Mouse (Mus musculus) left cerebral cortex, postnatal 4 days (tissue): ENCODE measurements around the gene Gpr62. TPM values are rescaled to one million over a fixed set of nuclear protein-coding genes. Genes with fewer than 3 reads are reported as not detected.

Experiments
- DNase-seq: peaks from one replicate; pipeline ENCODE4 v3.0.0-alpha.2; 2022
- intact Hi-C: fragments of 180-260 bp; cut with DNase I; formaldehyde crosslinking; loops from one replicate; pipeline ENCODE4 v1.15.1; 2025
- total RNA-seq, 2 experiments: library from RNA; stranded (reverse); gene quantifications; 2 replicates each; pipeline ENCODE4 v1.2.3; 2021

Gpr62 gene
- total RNA-seq, 2 experiments from 2014 or later = 0.94 to 1.3 TPM

DNA sequence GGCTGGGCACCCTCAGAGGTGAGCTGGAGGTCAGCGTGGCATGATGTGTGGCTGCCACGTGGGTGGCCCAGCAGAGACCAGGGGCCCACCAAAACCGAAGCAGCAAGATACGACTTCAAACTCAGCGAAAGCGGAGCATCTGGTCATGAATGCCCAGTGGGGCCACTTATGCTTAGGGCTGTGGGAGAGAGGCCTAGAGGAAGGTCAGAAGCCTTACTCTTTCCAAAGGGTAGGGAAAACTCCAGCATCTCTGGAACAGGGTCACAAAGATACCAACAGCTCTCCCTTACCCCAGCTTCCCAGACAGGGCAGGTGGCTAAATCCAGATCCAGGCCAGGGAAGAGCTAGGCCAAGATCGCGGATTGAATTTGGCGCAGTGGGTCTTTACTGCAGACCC is 8.6 kb downstream of the Gpr62 start:
- intact Hi-C loops = no loop called here
- no peak for DNase-seq

- peak; percentile 95 for DNase-seq
- intact Hi-C loops = no loop called here
These were observed 9.2 kb downstream of the Gpr62 start for GRCm38 (mm10) chr9:106456325-106457162.

- intact Hi-C loops = no loop called here
- DNase-seq = no peak
These were observed 10.7 kb downstream of the Gpr62 start for GRCm38 (mm10) chr9:106454888-106455681.

DNA sequence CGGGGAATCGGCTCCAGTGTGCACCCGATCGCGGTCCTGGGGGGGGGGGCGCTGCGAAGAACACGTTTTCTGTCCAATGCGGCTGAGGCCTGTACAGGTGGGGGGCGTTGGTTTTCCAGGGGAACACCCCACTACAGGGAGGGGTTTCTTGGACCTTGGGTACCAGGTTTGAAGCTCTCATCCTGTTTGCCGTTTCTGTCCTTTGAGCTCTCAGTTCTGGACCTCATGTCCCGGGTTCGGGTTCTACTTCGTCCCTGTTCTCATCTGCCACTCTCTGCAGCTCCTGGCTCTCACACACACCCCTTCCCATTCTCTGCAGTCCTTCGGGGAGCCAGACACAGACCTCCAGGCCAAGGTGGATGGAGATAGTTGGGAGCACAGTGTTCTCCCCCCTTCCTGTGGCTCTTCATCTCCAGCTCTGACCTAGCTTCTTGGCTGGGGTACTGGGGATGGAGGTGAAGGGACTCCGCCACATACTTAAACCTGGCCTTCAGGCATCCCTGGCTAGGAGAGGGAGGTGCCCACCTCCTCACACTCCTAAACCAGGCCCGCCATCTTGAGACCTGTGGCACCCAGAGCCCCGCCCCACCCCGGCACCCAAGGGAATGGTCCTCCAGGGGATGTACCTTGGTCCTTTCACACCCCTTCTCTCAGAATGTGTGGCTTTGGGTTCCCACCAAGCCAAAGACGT is 11.5 kb downstream of the Gpr62 start:
- DNase-seq = peak; percentile 72
- intact Hi-C loops = no loop called here

DNA sequence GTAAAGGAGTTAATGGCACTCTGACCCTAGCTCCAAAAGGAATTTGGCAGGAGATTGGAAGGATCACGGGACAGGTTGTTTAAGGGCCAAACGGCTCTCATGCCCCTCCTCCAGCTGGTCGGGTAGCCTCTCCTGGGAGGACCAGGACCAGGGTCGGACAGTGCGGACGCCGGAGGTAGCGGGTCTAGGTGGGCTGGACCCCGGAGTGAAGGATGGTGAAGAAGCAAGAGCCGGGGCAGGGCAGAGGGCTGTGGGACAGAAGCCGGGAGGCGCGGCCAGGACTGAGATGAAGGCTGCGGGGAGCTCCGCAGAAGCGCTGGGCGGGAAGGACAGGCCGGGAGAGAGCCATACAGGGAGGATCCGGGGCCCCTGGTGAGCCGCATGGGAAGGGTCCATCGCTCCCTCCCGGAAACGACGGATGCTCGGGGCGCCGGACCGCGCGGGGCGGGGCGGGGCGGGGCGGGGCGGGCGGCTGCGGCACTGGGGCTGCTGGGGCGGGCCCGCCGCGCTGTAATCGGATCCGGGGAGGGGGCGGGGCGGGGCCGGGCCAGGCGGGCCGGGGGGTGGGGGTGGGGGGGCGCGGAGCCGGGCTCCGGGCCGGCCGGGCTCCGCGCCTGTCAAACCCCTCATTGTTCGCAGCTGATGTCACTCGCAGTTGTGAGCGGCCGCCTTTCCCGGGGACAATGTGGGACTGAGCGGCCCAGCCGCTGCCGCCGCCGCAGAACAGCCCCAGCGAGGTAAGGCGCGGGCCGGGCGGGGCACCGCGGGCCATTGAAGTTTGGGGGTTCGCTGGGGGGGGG is 12.3 kb downstream of the Gpr62 start, which contains the start of gene Pcbp4:
TSS of gene Pcbp4 (plus strand) at position 21 of the 800 bp plus-strand sequence.
- peak; percentile 78 for DNase-seq
- intact Hi-C loops = no loop called here

GRCm38 (mm10) chr9:106452821-106453220 is 12.9 kb downstream of the Gpr62 start:
- intact Hi-C loops = no loop called here
- DNase-seq = peak; percentile 91

DNA sequence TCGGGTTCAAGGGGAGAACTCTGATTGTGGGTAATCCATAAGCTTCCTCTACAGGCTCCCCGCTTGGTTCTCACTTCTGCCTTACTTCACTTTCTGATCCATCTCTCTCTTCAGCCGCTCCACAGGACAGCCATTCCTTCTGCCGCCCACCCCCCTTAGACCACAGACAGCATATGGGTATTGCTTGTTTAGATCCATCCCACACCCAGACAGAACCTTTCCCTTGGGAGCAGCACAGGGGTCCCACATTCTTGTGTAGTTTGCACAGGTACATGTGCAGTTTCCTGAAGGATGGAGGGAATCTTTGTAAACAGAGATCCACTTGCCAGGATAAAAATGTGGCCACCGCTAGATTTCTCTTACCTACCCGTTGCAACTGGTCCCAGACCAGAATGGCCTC is 13.4 kb downstream of the Gpr62 start:
- DNase-seq = no peak

DNA sequence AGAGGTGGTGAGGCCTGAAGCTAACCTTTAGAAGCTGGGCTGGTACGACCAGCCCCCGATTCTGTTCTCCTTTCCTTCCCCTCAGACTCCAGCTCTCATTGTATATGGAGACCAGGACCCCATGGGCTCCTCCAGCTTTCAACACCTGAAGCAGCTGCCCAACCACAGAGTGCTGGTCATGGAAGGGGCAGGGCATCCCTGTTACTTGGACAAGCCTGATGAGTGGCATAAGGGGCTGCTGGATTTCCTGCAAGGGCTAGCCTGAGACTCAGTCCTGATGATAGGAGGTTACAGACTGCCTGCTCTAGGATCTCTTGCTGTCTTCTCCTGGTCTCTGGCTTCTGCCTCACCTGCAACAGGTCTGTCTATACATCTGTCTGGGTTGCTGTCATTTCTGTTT is 13.8 kb downstream of the Gpr62 start:
- no peak for DNase-seq
- intact Hi-C loops = no loop called here

More for the DNA sequence above, 13.4 kb downstream of the Gpr62 start:
- intact Hi-C loops = no loop called here

DNA sequence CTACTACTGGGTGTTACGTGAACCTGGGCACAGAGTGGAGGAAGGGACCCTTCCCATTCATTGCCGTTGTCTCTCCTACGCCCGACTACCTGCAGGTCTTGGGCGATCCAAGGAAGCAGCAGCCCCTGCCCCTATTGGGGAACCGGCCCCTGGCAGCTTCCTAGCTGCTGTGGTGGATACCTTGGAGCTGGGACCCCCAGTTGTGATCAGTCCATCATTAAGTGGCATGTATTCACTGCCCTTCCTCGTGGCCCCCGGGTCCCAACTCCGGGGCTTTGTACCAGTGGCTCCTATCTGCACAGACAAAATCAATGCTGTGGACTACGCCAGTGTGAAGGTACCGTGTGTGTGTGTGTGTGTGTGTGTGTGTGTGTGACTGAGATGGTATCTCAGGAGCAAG is 14.4 kb downstream of the Gpr62 start:
- DNase-seq = no peak
- intact Hi-C loops = no loop called here

- DNase-seq = peak; percentile 78
- intact Hi-C loops = no loop called here
These were observed 15.1 kb downstream of the Gpr62 start for GRCm38 (mm10) chr9:106450661-106451060.

DNA sequence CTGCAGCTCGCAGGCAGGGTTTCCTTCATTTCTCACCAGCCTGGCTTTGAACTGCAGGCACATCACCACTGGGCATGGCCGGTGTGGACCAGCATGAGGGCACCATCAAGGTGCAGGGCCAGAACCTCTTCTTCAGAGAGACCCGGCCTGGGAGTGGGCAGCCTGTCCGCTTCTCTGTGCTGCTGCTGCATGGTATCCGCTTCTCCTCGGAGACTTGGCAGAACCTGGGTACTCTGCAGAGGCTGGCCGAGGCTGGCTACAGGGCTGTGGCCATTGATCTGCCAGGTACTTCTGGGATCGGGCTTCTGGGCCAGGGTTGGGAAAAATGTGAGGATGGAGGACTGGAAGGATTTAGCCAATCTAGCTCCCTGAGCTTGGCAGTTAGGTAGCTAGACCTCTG is 15.8 kb downstream of the Gpr62 start:
- no peak for DNase-seq
- intact Hi-C loops = no loop called here

- intact Hi-C loops = no loop called here
- peak; percentile 76 for DNase-seq
These were observed 17.2 kb downstream of the Gpr62 start for GRCm38 (mm10) chr9:106448498-106449031.

GRCm38 (mm10) chr9:106447951-106448350 is 17.8 kb downstream of the Gpr62 start:
- intact Hi-C loops = no loop called here

DNA sequence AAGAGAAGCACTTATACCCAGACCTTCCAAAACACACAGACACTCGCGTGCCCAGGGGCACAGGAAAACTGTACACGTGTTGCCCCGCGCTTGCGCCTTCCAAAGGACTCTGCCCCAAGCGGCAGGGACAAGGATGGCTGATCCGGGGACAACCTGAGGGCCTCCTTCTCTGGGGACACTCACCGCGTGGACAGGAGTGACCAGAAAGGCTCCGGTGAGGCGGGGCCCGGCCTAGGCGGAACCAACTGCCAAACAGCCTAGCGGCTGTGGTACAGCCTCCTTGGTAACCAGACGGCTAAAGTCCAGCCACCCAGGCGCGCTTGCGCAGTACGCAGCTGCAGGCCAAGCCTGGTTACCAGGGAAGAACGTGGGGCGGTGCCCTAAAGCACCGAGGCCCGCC is 18.4 kb downstream of the Gpr62 start, which contains the start of the genes Abhd14b and Abhd14a:
TSS of gene Abhd14b (plus strand) at position 112 of the 400 bp plus-strand sequence.
TSS of gene Abhd14a (minus strand) at position 331 of the 400 bp plus-strand sequence.
- DNase-seq = peak; percentile 95
- intact Hi-C loops = no loop called here

More at GRCm38 (mm10) chr9:106447951-106448350, 17.8 kb downstream of the Gpr62 start:
- no peak for DNase-seq

GRCm38 (mm10) chr9:106444836-106445235 is 20.9 kb downstream of the Gpr62 start:
- DNase-seq = no peak
- intact Hi-C loops = no loop called here

DNA sequence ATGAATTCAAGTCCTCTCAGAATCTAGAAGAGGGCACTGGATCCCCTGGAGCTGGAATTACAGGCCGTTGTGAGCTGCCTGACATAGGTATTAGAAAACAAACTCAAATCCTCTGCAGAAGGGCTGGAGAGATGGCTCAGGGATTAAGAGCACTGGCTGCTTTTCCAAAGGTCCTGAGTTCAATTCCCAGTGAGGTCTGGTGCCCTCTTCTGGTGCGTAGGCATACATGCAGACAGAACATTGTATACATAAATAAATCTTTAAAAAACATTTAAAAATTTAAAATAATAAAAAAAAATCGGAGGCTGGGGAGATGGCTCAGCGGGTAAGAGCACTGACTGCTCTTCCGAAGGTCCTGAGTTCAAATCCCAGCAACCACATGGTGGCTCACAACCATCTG is 23.1 kb downstream of the Gpr62 start:
- intact Hi-C loops = no loop called here
- no peak for DNase-seq

DNA sequence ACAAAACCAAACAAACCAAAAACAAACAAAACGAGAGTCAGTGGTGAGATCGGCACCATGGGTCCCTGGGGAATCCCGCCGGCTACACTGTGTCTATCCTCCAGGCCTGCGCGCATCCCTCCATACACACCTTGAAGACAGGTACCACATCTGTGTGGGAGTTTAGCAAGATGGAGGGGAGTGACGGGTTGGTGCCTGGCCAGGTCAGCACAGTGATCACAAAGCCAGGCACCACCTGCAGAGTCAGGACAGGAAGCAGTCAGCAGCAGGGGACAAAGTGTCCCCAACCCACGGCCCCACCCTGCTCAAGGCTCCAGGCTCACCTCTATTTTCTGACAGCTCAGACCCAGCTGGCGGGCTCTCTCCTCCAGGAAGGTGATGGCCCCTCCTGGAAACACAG is 29.2 kb downstream of the Gpr62 start:
- intact Hi-C loops = no loop called here
- no peak for DNase-seq

DNA sequence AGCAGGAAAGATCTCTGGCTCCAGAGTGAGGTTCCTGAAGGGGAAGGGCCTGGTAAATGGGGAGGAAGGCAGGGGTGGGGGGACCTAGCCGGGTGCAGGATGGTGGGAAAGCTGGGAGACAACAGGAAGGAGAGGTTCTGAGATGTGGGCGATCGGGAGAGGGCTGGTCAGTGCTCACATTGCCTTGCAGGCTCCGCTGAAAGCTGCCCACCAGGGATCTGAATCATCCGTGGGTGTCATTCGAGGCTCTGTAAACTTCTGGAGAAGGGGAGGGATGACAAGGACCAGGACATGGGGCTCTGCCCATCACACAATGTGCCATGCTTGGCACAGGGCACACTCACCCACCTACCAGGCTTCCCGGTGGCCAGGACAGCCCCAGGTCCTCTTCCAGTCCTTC is 32.3 kb downstream of the Gpr62 start:
- intact Hi-C loops = no loop called here

GRCm38 (mm10) chr9:106430015-106430264 is 35.8 kb downstream of the Gpr62 start:
- intact Hi-C loops = no loop called here
- no peak for DNase-seq

More for the DNA sequence above, 32.3 kb downstream of the Gpr62 start:
- DNase-seq = no peak
